Mouse (Mus musculus): Measurements from ENCODE around the gene Prkar2a. TPM values are rescaled to one million over a fixed set of nuclear protein-coding genes. Genes with fewer than 3 reads are reported as not detected.

The Prkar2a gene
- polyA plus RNA-seq, 2 experiments = 18.5 to 33.6 TPM

DNA sequence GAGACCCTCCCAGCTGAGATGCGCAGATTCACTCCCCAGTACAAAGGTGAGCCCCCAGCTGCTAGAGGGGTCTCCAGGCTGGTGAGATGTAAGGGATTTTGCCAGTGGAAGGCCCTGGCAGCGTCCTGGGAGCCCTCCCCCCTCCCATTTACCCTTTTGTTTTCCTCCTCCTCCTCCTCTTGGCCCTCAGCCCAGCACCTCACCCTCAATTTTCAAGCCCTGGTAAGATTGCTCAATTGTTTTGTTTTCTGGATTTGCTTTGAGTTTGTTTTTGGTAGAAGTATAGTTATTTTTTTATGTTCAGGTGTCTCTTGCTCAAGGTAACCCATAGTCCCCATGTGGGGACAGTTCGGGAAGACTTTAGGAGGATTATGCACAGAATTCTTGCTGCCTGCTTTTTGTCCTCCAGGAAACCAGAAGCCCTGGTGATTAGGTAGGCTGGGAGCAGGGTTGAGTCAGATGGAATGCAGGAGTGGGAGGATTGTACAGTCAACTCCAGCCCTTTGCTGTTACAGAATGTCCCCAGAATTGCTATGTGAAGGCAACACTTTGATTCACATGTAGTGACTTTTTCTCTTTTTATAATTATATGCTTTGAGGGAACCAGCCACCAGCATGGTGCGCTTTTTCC is 107.4 kb downstream of the Prkar2a start:
- no peaks in the 10 kb centered on the region for H3K9me3 ChIP-seq (ENCODE audit: control insufficient read depth, low read length)
- H3K4me1 ChIP-seq (ENCODE audit: control insufficient read depth, insufficient read depth, low read length) = peaks cover 27% of the 10 kb centered on the region
- ATAC-seq (ENCODE audit: low FRiP score, low read depth) (no peak), DNase-seq (ENCODE audit: low spot score) (no peak)
- H3K36me3 ChIP-seq (ENCODE audit: control insufficient read depth, insufficient read depth, low read length) = peaks cover 53% of the 10 kb centered on the region
- no peak overlapping the region for H3K4me2 ChIP-seq (replicated peaks; ENCODE audit: low read depth, low read length, severe bottlenecking)
- no peak for TF ChIP-seq POLR2A (IDR thresholded peaks at IDR 0.05; ENCODE audit: borderline replicate concordance, extremely low read depth, insufficient read depth, insufficient read length)
- no peak overlapping the region for H3K27ac ChIP-seq (replicated peaks; ENCODE audit: low read depth, low read length)
- H3K4me3 ChIP-seq (replicated peaks; ENCODE audit: low read length) = no peak overlapping the region
- 84% methylated on average over 4 of the region's 4 CpGs for WGBS
- no peak overlapping the region for H3K9ac ChIP-seq (ENCODE audit: low read depth, low read length, severe bottlenecking)
- H3K27me3 ChIP-seq (ENCODE audit: control insufficient read depth, insufficient read depth, low read length) = no peaks in the 10 kb centered on the region

DNA sequence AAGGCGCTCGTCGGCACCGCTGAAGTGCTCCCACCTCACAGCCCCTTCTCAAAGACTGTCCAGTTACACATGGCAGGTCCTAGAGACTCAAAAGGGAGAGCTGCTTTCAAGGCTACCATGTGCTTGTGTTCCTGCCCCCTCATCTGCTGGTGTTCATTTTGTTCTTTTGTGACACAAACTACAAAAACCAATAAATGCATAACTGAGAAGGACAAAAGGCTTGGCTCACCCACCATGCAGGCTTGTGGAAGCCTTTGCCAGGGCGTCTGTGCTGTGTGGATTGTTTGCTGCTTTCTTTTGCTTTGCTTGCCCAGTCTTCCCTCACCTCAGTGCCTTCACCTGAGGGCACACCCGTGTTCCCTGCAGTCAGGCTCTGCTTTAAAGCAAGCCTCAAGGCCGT is 108.4 kb downstream of the Prkar2a start:
- Histone ChIP-seq H3K36me3 (ENCODE audit: control insufficient read depth, insufficient read depth, low read length) (peaks cover 63% of the 10 kb centered on the region), H3K4me3 (replicated peaks; ENCODE audit: low read length) (no peak overlapping the region)
- ATAC-seq (ENCODE audit: low FRiP score, low read depth) = no peak

GRCm38 (mm10) chr9:108798508-108799075 is 109.5 kb downstream of the Prkar2a start:
- Histone ChIP-seq H3K9me3 (ENCODE audit: control insufficient read depth, low read length) (no peaks in the 10 kb centered on the region), H3K4me1 (ENCODE audit: control insufficient read depth, insufficient read depth, low read length) (peaks cover 13% of the 10 kb centered on the region; the same call in 1 of the 2 replicates), H3K36me3 (ENCODE audit: control insufficient read depth, insufficient read depth, low read length) (peaks cover 74% of the 10 kb centered on the region), H3K9ac (ENCODE audit: low read depth, low read length, severe bottlenecking) (no peak overlapping the region), H3K27me3 (ENCODE audit: control insufficient read depth, insufficient read depth, low read length) (no peaks in the 10 kb centered on the region), H3K4me2 (replicated peaks; ENCODE audit: low read depth, low read length, severe bottlenecking) (no peak overlapping the region), H3K4me3 (replicated peaks; ENCODE audit: low read length) (no peak overlapping the region), H3K27ac (replicated peaks; ENCODE audit: low read depth, low read length) (no peak overlapping the region)
- WGBS = 62% methylated on average over 5 of the region's 5 CpGs
- no peak for TF ChIP-seq POLR2A (IDR thresholded peaks at IDR 0.05; ENCODE audit: borderline replicate concordance, extremely low read depth, insufficient read depth, insufficient read length)
- no peak for DNase-seq (ENCODE audit: low spot score)
- ATAC-seq (ENCODE audit: low FRiP score, low read depth) = no peak

More for the DNA sequence above, 108.4 kb downstream of the Prkar2a start:
- no peak overlapping the region for H3K27ac ChIP-seq (replicated peaks; ENCODE audit: low read depth, low read length)
- no peak for TF ChIP-seq POLR2A (IDR thresholded peaks at IDR 0.05; ENCODE audit: borderline replicate concordance, extremely low read depth, insufficient read depth, insufficient read length)
- DNase-seq (ENCODE audit: low spot score) = no peak
- H3K4me2 ChIP-seq (replicated peaks; ENCODE audit: low read depth, low read length, severe bottlenecking) = no peak overlapping the region
- no peaks in the 10 kb centered on the region for H3K27me3 ChIP-seq (ENCODE audit: control insufficient read depth, insufficient read depth, low read length)
- no peak overlapping the region for H3K9ac ChIP-seq (ENCODE audit: low read depth, low read length, severe bottlenecking)
- WGBS = 97% methylated on average over 7 of the region's 7 CpGs
- H3K4me1 ChIP-seq (ENCODE audit: control insufficient read depth, insufficient read depth, low read length) = peaks cover 22% of the 10 kb centered on the region
- no peaks in the 10 kb centered on the region for H3K9me3 ChIP-seq (ENCODE audit: control insufficient read depth, low read length)

- Histone ChIP-seq H3K27me3 (ENCODE audit: control insufficient read depth, insufficient read depth, low read length) (no peaks in the 10 kb centered on the region), H3K4me2 (replicated peaks; ENCODE audit: low read depth, low read length, severe bottlenecking) (no peak overlapping the region), H3K9me3 (ENCODE audit: control insufficient read depth, low read length) (no peaks in the 10 kb centered on the region), H3K27ac (replicated peaks; ENCODE audit: low read depth, low read length) (no peak overlapping the region), H3K36me3 (ENCODE audit: control insufficient read depth, insufficient read depth, low read length) (peaks cover 84% of the 10 kb centered on the region), H3K4me1 (ENCODE audit: control insufficient read depth, insufficient read depth, low read length) (peaks cover 5% of the 10 kb centered on the region; the same call in 1 of the 2 replicates), H3K9ac (ENCODE audit: low read depth, low read length, severe bottlenecking) (no peak overlapping the region), H3K4me3 (replicated peaks; ENCODE audit: low read length) (no peak overlapping the region)
- no peak for TF ChIP-seq POLR2A (IDR thresholded peaks at IDR 0.05; ENCODE audit: borderline replicate concordance, extremely low read depth, insufficient read depth, insufficient read length)
- 83% methylated on average over 3 of the region's 3 CpGs for WGBS
- DNase-seq (ENCODE audit: low spot score) (no peak), ATAC-seq (ENCODE audit: low FRiP score, low read depth) (no peak)
These were observed 110.5 kb downstream of the Prkar2a start for GRCm38 (mm10) chr9:108799564-108799963.

Small RNA genes within 50 kb of the gene (microRNA-seq; reads per million reads assigned to microRNA genes)
- gene Gm26298 = not detected

Other genes with a start within 250 kb of the Prkar2a start
- 29.2 and 34.4 TPM in 2 replicates for gene Ccdc71, start 228.8 kb upstream of the Prkar2a start, polyA plus RNA-seq (2012; rRNA removed)
- gene Ccdc71, start 228.8 kb upstream of the Prkar2a start, polyA plus RNA-seq (2014; fragmentation: Nextera tagmentation; extraction: Ambion mirVana) = 45.4 and 49.8 TPM in 2 replicates
- 43.1 and 60.6 TPM in 2 replicates for gene Klhdc8b, start 227.7 kb upstream of the Prkar2a start, polyA plus RNA-seq (2012; rRNA removed)
- 27.7 and 32.2 TPM in 2 replicates for gene Klhdc8b, start 227.7 kb upstream of the Prkar2a start, polyA plus RNA-seq (2014; fragmentation: Nextera tagmentation; extraction: Ambion mirVana)
- gene Lamb2, start 209.6 kb upstream of the Prkar2a start, polyA plus RNA-seq (2012; rRNA removed) = 214 and 236 TPM in 2 replicates
- 59.0 and 69.4 TPM in 2 replicates for gene Lamb2, start 209.6 kb upstream of the Prkar2a start, polyA plus RNA-seq (2014; fragmentation: Nextera tagmentation; extraction: Ambion mirVana)
- gene Usp19, start 198.7 kb upstream of the Prkar2a start, polyA plus RNA-seq (2012; rRNA removed) = 160 and 219 TPM in 2 replicates
- 59.3 and 66.4 TPM in 2 replicates for gene Usp19, start 198.7 kb upstream of the Prkar2a start, polyA plus RNA-seq (2014; fragmentation: Nextera tagmentation; extraction: Ambion mirVana)
- gene Qars, start 181.6 kb upstream of the Prkar2a start, polyA plus RNA-seq (2012; rRNA removed) = 238 and 323 TPM in 2 replicates
- 108 and 117 TPM in 2 replicates for gene Qars, start 181.6 kb upstream of the Prkar2a start, polyA plus RNA-seq (2014; fragmentation: Nextera tagmentation; extraction: Ambion mirVana)
- 126 and 157 TPM in 2 replicates for gene Qrich1, start 172.5 kb upstream of the Prkar2a start, polyA plus RNA-seq (2012; rRNA removed)
- gene Qrich1, start 172.5 kb upstream of the Prkar2a start, polyA plus RNA-seq (2014; fragmentation: Nextera tagmentation; extraction: Ambion mirVana) = 120 and 132 TPM in 2 replicates
- 208 and 280 TPM in 2 replicates for gene Impdh2, start 129.0 kb upstream of the Prkar2a start, polyA plus RNA-seq (2012; rRNA removed)
- 184 and 191 TPM in 2 replicates for gene Impdh2, start 129.0 kb upstream of the Prkar2a start, polyA plus RNA-seq (2014; fragmentation: Nextera tagmentation; extraction: Ambion mirVana)
- 23.1 and 28.3 TPM in 2 replicates for gene Ndufaf3, start 121.9 kb upstream of the Prkar2a start, polyA plus RNA-seq (2012; rRNA removed)
- gene Ndufaf3, start 121.9 kb upstream of the Prkar2a start, polyA plus RNA-seq (2014; fragmentation: Nextera tagmentation; extraction: Ambion mirVana) = 40.9 and 42.7 TPM in 2 replicates
- gene Dalrd3, start 119.4 kb upstream of the Prkar2a start, polyA plus RNA-seq (2012; rRNA removed) = 144 and 198 TPM in 2 replicates
- 124 and 132 TPM in 2 replicates for gene Dalrd3, start 119.4 kb upstream of the Prkar2a start, polyA plus RNA-seq (2014; fragmentation: Nextera tagmentation; extraction: Ambion mirVana)
- gene Wdr6, start 110.6 kb upstream of the Prkar2a start, polyA plus RNA-seq (2012; rRNA removed) = 123 and 175 TPM in 2 replicates
- 91.5 and 115 TPM in 2 replicates for gene Wdr6, start 110.6 kb upstream of the Prkar2a start, polyA plus RNA-seq (2014; fragmentation: Nextera tagmentation; extraction: Ambion mirVana)
- 14.3 and 17.8 TPM in 2 replicates for gene P4htm, start 91.6 kb upstream of the Prkar2a start, polyA plus RNA-seq (2012; rRNA removed)
- 7.8 and 8.8 TPM in 2 replicates for gene P4htm, start 91.6 kb upstream of the Prkar2a start, polyA plus RNA-seq (2014; fragmentation: Nextera tagmentation; extraction: Ambion mirVana)
- 46.2 and 48.5 TPM in 2 replicates for gene Arih2, start 39.9 kb upstream of the Prkar2a start, polyA plus RNA-seq (2012; rRNA removed)
- 35.7 and 39.8 TPM in 2 replicates for gene Arih2, start 39.9 kb upstream of the Prkar2a start, polyA plus RNA-seq (2014; fragmentation: Nextera tagmentation; extraction: Ambion mirVana)
- gene Slc25a20, start 27.2 kb upstream of the Prkar2a start, polyA plus RNA-seq (2012; rRNA removed) = 16.6 and 20.7 TPM in 2 replicates
- gene Slc25a20, start 27.2 kb upstream of the Prkar2a start, polyA plus RNA-seq (2014; fragmentation: Nextera tagmentation; extraction: Ambion mirVana) = 28.2 and 29.1 TPM in 2 replicates
- gene Ip6k2, start 94.5 kb downstream of the Prkar2a start, polyA plus RNA-seq (2012; rRNA removed) = 265 and 285 TPM in 2 replicates
- gene Ip6k2, start 94.5 kb downstream of the Prkar2a start, polyA plus RNA-seq (2014; fragmentation: Nextera tagmentation; extraction: Ambion mirVana) = 119 and 126 TPM in 2 replicates
- 24.0 and 30.1 TPM in 2 replicates for gene Nckipsd, start 119.1 kb downstream of the Prkar2a start, polyA plus RNA-seq (2012; rRNA removed)
- 14.0 and 17.2 TPM in 2 replicates for gene Nckipsd, start 119.1 kb downstream of the Prkar2a start, polyA plus RNA-seq (2014; fragmentation: Nextera tagmentation; extraction: Ambion mirVana)
- 0.36 and 0.37 TPM in 2 replicates for gene Celsr3, start 137.0 kb downstream of the Prkar2a start, polyA plus RNA-seq (2012; rRNA removed)
- 0.07 and 0.12 TPM in 2 replicates for gene Celsr3, start 137.0 kb downstream of the Prkar2a start, polyA plus RNA-seq (2014; fragmentation: Nextera tagmentation; extraction: Ambion mirVana)
- gene Slc26a6, start 164.0 kb downstream of the Prkar2a start, polyA plus RNA-seq (2012; rRNA removed) = 28.8 and 35.8 TPM in 2 replicates
- gene Slc26a6, start 164.0 kb downstream of the Prkar2a start, polyA plus RNA-seq (2014; fragmentation: Nextera tagmentation; extraction: Ambion mirVana) = 14.5 and 21.5 TPM in 2 replicates
- gene Tmem89, start 225.3 kb downstream of the Prkar2a start, polyA plus RNA-seq (2012; rRNA removed) = 0.24 and 0.44 TPM in 2 replicates
- 0.22 TPM in 1 of 2 replicates, not detected in the other for gene Tmem89, start 225.3 kb downstream of the Prkar2a start, polyA plus RNA-seq (2014; fragmentation: Nextera tagmentation; extraction: Ambion mirVana)
- gene Uqcrc1, start 247.3 kb downstream of the Prkar2a start, polyA plus RNA-seq (2012; rRNA removed) = 347 and 412 TPM in 2 replicates
- gene Uqcrc1, start 247.3 kb downstream of the Prkar2a start, polyA plus RNA-seq (2014; fragmentation: Nextera tagmentation; extraction: Ambion mirVana) = 455 and 465 TPM in 2 replicates